Mouse (Mus musculus): Measurements from ENCODE around the gene Myod1.
A peak's percentile ranks its signal among the peaks of the same experiment; 100 is the strongest.

The Myod1 gene

DNA sequence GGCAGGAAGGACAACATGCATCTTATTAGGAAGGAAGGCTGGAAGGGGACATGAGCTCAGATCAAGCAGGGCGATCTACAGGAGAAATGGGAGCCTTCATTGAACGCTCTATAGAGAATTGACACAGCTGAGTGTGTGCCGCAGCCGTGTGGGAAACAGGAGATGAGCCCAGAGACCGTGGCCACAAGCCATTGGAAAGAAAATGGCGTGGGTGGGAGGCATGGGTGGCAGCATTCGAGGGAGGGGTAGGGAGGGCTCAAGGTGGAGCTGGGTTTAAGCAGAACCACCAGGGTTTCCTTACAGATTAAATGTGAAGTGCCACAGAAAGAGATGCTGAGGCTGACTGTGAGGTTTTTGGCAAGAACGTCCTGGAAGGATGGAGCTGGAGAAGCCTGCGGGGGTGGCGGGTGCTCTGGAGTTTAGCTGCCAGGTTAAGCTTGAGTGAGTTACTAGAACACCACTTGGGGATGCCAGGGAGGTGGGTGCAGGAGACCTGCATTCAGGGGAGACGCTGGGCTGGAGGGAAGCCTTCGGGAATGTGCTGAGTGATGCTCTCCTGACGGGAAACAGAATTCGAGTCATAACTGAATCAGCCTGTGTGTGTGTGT, 39.6 kb downstream of the Myod1 start:
- peak; percentile 32 for DNase-seq (ENCODE audit: inconsistent ontology term)

DNA sequence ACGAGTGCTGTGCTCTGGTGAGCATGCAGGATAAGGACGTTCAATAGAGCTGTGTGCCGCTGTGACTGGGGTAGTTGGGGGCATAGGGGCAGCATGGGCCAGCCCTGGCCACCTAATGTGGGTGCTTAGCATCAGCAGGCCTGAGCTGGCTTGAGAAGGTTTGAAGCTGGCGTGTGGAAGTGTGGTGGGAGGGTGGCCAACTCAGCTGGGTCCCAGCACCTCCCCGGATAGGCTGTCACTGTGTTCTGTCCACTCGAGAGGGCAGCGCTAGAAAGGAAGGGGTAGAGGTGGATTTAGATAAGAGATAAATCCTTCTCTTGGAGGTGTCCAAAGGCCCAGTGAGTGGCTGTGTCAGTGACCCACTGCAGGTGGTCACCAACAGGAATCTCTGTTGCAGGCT, 41.2 kb downstream of the Myod1 start:
- DNase-seq (ENCODE audit: inconsistent ontology term), result no peak

DNA sequence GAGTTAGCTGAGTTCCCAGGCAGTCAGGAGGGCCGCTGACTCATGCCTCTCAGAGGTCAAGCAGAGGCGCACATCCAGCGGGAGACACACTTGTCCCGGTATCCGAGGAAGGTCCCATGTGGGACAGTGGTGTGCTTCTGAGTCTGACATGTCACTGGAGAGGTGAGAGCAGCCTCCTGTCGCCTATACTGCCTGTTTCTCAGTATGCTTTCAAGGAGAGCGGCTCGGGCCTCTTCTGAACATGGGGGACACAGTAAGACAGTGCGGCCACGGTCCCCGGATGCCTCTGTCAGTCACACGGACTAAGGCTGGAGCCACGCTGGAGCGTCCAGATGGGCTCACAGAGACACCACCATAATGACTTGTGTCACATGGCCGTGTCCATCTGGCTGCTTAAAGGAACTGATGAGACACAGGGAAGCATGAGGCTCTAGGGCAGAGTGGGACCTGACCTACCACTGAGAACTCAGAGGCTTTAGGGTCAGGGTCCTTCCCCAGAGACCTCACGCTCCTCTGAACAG, 41.9 kb downstream of the Myod1 start:
- DNase-seq (ENCODE audit: inconsistent ontology term), result no peak

DNA sequence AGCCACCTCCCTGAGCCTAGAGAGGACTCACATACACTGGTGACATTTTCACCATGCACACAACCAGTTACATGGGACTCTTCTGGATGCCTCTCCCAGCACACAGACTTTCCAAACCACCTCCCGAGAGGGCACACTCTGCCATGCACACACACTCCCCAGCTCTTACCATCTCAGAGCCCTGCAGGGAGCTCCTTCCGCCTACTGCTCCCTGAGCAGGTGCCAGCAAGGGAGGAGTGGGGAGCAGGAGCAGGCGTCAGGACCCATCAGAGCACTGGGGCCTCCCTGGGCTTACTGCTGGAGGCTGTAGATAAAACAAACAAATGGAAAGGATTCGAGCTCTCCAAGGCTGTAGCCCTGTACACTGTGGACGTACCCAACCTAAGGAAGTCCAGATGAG, 45.3 kb downstream of the Myod1 start:
- no peak for DNase-seq (ENCODE audit: inconsistent ontology term)

DNA sequence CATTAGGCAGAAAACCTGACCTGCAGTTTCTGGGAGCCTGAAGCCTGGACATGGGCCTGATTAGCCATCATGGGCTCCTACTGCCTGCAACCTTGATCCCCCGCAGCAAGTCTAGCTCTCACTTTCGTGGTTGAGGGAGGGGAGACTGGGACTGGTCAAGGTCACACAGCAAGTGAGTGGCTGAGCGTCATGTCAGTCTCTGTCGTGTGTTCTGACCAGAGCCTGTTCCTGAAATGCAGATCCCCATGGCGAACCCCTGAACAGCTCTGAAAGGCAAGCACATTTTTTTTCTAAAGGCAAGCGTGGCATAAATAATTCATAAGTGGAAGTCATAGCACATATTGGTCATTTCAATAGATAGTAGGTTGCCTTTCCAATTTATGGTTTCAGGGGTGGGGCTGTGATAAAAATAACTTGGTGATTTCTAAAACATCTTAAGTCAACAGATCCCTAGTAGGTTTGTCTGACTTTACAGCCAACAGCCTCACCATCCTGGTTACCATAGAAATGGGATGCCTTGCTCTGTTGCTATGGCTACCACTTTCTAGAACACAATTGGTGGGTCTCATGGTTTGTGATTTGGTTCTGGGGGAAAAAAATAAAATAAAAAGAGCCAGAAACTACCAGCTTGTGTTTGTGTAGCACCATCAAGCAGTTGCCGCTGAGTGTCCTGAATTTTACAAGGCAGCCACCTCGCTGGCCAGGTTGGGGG, 45.9 kb downstream of the Myod1 start:
- no peak for DNase-seq (ENCODE audit: inconsistent ontology term)

DNA sequence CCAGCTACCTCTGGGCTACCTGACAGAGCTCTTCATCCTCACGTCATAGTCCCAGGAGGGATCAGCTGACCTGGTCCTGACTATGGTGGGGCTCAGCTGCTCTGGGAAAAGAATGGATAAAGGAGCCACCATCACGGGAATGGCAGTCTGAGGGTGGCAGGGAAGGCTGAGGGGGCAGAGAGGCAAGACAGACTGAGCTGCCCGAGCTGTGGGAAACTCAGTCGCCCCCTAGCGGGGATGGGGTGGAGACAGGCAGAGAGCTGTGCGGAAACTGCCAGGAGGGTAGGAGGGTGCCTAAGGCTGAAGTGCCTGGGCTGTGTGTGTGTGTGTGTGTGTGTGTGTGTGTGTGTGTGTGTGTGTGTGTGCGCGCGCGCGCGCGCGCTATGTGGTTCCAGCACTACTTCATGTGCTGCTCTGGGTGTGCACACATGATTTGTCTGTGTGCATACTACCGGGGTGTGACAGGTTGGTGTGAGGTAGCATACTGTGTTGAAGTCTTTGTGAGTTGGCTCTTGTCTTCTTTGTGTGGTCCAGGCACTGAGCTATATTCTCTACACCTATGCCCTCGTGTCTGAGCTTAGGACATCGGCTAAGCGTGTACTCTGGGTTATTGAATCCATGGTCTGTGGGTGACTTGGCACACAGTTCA, 46.6 kb downstream of the Myod1 start:
- peak; percentile 5 for DNase-seq (ENCODE audit: inconsistent ontology term)

DNA sequence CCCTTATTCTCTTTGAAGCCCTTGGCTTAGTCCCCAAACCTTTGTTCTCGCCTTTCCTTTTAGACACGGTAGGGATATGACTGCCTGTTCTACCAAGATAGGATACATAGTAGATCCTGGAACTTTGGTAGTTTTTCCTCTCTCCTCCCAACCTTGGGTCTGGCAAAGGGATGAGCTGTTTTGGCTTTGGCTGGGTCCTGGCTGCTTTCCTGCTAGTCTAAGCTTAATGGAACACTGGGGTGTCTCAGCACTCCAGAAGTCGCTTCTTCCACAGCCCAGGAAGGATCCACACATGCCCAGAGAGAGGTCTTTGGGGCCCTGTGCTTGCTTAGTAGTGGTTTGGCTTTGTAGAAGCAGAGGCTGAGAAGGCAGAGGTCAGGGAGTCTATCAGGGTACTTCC, 47.7 kb downstream of the Myod1 start:
- no peak for DNase-seq (ENCODE audit: inconsistent ontology term)

DNA sequence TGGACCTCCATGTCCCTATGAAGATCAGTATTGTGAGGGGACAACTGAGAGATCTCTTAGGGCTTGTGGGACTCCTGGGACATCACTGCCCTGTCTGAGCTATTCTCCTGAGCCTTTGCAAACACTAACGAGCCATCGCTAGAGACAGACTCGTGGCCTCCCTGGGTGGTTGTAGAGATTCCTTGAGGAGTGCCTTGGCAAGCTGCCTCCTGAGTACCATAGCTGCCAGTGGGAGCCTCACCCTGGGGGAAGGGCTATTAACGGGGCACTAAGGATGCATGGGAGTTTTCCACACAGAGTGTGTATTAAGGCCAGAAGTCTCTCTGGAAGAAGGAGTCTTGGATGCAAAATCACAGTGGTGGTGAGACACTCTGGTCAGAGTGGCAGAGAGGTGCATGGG, 48.7 kb downstream of the Myod1 start:
- no peak for DNase-seq (ENCODE audit: inconsistent ontology term)
